Mouse (Mus musculus) ovary, postnatal 10 days (tissue): ENCODE results near the gene Fbxo45.
A peak's percentile ranks its signal among the peaks of the same experiment; 100 is the strongest.
"Not testable (repeated sequence)": the region's sequence is repeated elsewhere in the genome, so short reads cannot be mapped to it uniquely, and the experiment has no call there.

Experiments
- DNase-seq: peaks from one replicate; pipeline ENCODE4 v3.0.0; 2022; ENCODE audit warnings: low spot score

Gene Fbxo45

GRCm38 (mm10) chr16:32246952-32247370 lies at the start of gene Fbxo45, which contains the start of gene Wdr53:
Gene Fbxo45, minus strand, starts transcription at chr16:32247158.
Gene Wdr53, plus strand, starts transcription at chr16:32247227.
- DNase-seq, result peak; percentile 84

GRCm38 (mm10) chr16:32291821-32292220 lies 44.9 kb upstream of the Fbxo45 start:
- no peak for DNase-seq

- no peak for DNase-seq
Measured at GRCm38 (mm10) chr16:32282608-32283007, 35.6 kb upstream of the Fbxo45 start.

GRCm38 (mm10) chr16:32280211-32280610 lies 33.3 kb upstream of the Fbxo45 start:
- no peak for DNase-seq

DNA sequence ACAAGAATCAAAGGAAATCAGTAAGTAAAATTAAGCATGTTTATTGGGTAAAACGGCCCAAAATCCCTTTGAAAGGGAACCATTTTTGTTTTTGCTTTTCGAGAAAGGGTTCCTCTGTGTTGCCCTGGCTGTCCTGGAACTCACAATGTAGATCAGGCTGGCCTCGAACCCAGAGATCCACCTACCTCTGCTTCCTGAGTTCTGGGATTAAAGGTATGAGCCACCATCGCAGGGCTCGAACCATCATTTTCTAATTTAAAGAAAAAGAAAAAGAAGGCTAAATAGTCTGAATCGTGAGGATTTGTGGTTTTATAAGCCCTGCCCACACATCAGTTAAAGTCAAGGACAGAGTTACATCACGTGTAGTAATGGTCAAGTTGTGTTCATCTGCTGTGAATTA lies 31.4 kb upstream of the Fbxo45 start:
- DNase-seq, result no peak

DNA sequence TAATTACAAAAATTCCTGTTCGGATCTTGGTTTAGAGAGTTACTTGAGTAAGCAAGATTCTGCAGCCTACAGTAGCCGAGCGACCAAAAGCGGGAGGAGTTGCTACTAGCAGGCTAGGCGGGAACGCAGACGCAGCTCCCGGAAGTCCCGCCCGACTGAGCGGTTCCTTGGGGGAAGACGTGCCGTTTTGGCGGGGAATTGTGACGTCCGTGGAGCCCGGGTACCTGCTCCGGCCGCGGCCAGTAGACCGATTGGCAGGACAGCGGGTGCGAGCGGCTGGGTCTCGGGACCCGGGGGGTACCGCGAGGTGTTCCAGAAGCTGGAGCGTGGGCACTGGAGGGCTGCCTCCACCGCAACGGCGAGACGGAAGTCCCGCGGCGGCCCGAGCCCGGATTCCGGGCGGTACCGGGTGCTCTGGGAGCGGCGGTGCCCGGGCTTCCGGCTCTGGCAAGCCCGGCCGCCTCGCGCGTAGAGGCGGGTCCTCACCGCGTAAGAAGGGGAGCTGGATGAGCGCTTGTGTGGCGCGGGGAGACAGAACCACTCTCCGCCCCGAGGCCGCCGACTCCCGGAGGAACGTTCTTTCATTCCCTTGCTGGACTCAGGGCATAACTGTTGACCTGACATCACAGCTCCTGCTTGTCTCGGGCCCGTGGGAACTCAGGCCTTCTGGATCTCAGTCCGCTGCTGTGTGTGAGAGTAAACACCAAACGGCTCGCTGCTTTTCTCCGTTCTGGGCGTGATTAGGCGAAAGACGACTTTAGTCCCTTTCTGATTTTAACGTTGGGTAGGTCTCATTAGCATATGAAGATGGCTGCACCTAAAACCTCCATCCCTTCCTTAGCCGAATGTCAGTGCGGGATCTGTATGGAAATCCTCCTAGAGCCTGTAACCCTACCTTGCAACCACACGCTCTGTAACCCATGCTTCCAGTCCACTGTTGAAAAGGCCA lies 30.6 kb upstream of the Fbxo45 start, which contains the start of gene Rnf168:
Gene Rnf168, plus strand, starts transcription at position 152 of the 949 bp plus-strand sequence.
- DNase-seq, result peak; percentile 85

DNA sequence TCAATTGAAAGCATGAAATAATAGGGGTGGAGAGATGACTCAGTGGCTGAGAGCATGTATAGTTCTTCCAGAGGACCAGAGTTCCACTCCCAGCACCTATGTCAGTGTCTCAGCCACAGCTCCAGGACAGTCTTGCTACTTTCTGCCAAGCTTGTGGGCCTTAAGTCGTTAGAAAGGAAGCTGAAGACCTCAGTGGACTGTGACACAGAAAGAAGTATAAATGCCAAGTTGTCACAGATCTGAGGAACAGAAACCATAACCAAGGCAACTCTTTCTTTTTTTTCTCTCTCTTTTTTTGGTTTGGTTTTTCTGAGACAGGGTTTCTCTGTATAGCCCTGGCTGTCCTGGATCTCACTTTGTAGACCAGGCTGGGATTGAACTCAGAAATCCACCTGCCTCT lies 28.9 kb upstream of the Fbxo45 start:
- DNase-seq, result no peak

- no peak for DNase-seq
Measured at GRCm38 (mm10) chr16:32275041-32275440, 28.1 kb upstream of the Fbxo45 start.

DNA sequence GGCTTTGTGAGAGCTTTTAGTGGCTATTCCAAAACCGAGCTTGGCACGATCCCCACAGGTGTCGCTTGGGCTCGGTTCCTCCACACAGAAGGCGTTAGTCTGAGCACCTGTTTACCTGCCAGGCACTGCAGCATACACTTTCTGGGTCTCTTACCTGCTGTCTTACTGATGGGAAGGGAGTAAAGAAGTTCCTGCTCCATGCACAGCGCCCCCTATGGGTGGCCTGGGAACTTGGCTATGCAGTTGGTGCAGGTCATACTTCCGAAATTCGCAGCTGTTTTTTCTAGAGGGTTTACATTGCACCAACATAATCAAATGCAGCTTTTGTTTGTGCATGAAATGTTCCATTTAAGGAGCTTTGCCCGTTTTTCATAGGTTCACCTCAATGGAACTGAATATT lies 26.4 kb upstream of the Fbxo45 start:
- no peak for DNase-seq

DNA sequence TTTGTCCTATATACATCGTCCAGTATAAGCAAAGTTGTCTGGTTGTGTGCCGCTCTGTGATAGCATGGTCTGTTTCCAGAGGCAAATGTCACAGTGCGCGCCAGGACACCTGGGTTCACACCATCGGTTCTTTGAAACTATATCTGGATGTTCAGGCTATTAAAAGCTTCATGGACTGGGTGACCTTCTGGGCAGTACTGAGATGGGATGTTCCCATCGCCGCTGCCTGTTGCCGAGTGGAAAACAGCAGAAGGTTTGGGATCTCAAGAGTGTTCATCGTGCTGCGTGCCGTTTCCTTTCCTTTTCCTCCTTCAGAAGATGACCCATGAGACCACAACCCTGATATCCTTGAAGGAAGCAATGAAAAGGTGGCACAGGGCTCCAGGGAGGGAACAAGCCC lies 24.3 kb upstream of the Fbxo45 start, which contains the start of gene Smco1:
Gene Smco1, plus strand, starts transcription at position 178 of the 400 bp plus-strand sequence.
- DNase-seq, result no peak

- not testable (repeated sequence) for DNase-seq
Measured at GRCm38 (mm10) chr16:32264225-32264624, 17.3 kb upstream of the Fbxo45 start.

- peak; percentile 20 for DNase-seq
Measured at GRCm38 (mm10) chr16:32246351-32246791, 587 bp downstream of the Fbxo45 start.

DNA sequence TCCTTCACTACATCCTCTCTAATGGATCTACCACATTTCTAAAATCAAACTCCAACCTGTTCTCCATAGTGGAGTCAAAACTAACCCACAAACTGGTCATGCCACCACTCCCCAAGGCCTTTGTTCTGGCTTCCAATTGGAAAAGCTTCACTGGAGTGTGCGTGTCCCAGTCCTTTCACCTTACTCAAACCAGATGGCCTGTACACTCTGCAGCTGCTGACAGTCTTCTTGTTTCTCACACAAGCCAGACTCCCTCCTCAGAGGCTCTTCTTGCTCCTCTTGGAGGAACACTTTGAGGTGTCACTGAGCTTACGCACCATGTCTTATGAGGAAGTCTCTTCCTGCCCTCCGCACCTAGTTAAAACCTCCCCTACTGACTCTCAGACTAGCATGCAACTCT lies 3.1 kb downstream of the Fbxo45 start:
- DNase-seq, result no peak

GRCm38 (mm10) chr16:32239428-32240312 lies 7.3 kb downstream of the Fbxo45 start:
- DNase-seq, result no peak

GRCm38 (mm10) chr16:32237930-32238680 lies 8.9 kb downstream of the Fbxo45 start:
- no peak for DNase-seq

GRCm38 (mm10) chr16:32232050-32232449 lies 14.9 kb downstream of the Fbxo45 start:
- DNase-seq, result not testable (repeated sequence)

- no peak for DNase-seq
Measured at GRCm38 (mm10) chr16:32222399-32222798, 24.6 kb downstream of the Fbxo45 start.

DNA sequence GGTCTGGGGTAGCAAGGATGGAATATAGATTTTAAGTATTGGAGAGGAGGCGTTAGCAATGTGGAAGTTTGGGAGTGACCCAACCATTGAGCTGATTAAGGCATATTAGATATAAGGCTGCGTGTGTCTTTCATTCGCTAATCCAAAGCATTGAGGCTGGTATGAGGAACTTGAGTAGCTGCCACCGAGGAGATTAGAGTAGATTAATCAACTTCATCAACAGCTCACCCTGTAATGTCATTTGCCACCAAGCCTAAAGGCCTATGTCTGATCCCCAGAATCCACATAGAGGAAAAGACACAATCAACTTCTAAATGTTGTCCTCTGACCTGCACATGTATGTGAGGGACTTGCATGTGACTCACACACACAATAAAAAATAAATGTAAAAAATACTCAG lies 25.2 kb downstream of the Fbxo45 start:
- no peak for DNase-seq

- DNase-seq, result no peak
Measured at GRCm38 (mm10) chr16:32214804-32215576, 32.0 kb downstream of the Fbxo45 start.

DNA sequence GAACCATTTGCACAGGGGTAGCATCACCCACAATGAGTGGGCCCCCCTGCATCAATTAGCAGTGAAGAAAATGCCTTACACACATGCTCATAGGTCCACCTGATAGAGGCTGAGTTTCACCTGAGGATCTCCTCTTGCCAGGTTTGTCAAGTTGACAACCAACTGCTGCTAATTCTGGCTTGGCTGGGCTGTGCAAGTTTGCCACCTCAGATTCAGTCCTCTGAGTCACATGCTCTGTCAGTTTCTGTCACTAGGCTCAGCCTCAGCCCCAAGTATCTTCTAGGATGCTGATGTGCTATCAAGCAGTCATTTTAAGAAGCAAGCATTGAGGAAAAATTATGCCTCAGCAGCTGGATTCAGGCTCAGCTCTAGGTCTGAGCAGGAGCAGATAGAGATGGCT lies 32.8 kb downstream of the Fbxo45 start:
- no peak for DNase-seq

DNA sequence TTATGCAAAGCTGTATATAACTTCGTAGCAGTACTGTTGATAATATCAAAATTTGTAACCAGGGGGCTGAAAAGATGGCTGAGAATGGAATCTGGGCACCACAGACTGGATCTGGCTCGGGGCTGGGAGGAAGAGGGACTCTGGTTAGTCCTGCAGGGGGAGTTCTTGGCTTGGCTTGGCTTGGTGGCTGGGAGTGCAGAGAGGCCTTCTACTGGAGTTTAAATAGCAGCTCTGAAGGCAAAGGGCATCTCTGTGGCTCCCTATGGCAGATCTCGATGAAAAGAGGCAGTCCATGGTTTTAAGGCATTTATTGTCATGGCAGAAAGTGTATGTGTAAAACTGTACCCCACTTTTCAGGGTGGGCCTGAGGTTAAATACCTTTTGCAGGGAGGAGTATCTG lies 42.1 kb downstream of the Fbxo45 start:
- DNase-seq, result no peak
